In genomic region chr2:164136393-164136792, GRCm38 (mm10) we compare ENCODE assay signal across 11 mouse cellular contexts. TPM values are rescaled to one million over a fixed set of nuclear protein-coding genes. Genes with fewer than 3 reads are reported as not detected.
DNase-seq lines count a peak whose midpoint lies in the region; ATAC-seq and TF ChIP-seq lines count a peak whose summit lies in the region.
"Had no signal": no experiment of that assay in that cellular context is flagged by ENCODE, and none has a peak within 500 bp of the region (broad histone marks: within the 10 kb centered on the region; RNA-seq: fewer than 3 reads in every experiment).

No protein-coding gene starts in this region.

- WGBS in hindbrain, postnatal 0 days, result 29% methylated on average over 2 of the region's 2 CpGs
- 51% methylated on average over 2 of the region's 2 CpGs for WGBS in hindbrain, embryonic 10.5 days
- WGBS in midbrain, postnatal 0 days, result 15% methylated on average over 2 of the region's 2 CpGs
- WGBS in midbrain, embryonic 16.5 days, result 17% methylated on average over 2 of the region's 2 CpGs
- WGBS in thymus, adult 2 months, result 74% methylated on average over 2 of the region's 2 CpGs

- no peak for TF ChIP-seq POLR2A in thymus, adult 2 months (IDR thresholded peaks at IDR 0.05; ENCODE audit: control insufficient read depth, extremely low read depth, insufficient read depth, low read length, poor library complexity)

- peaks cover 5% of the 10 kb centered on the region; the same call in 1 of the 2 replicates for H3K4me1 ChIP-seq in hindbrain, postnatal 0 days (ENCODE audit: insufficient read depth, low read length)
- peaks cover 9% of the 10 kb centered on the region for H3K4me1 ChIP-seq in hindbrain, embryonic 10.5 days (replicated peaks)
- H3K4me1 ChIP-seq in midbrain, postnatal 0 days (ENCODE audit: insufficient read depth, low read length), result peaks cover 6% of the 10 kb centered on the region; the same call in 1 of the 2 replicates
- H3K4me1 ChIP-seq in midbrain, embryonic 16.5 days (ENCODE audit: control insufficient read depth, insufficient read depth, low read length), result peaks cover 16% of the 10 kb centered on the region; the same call in 1 of the 2 replicates
- no peaks in the 10 kb centered on the region for H3K4me1 ChIP-seq in thymus, adult 2 months (replicated peaks; ENCODE audit: control insufficient read depth, insufficient read depth, low read length)

- DNase-seq in cerebellum, adult 9-10 months, result peak; percentile 25
- DNase-seq in cerebellum, adult 9-11 months, result no peak
- DNase-seq in hindbrain, postnatal 0 days (ENCODE audit: low spot score), result no peak
- DNase-seq in hindbrain, embryonic 10.5 days (ENCODE audit: low spot score), result no peak
- no peak for DNase-seq in midbrain, postnatal 0 days (ENCODE audit: low spot score)
- DNase-seq in thymus, adult 2 months, result no peak
- DNase-seq in gastrocnemius, postnatal 25 days, result no peak
- DNase-seq: gastrocnemius, postnatal 36 days; left cerebral cortex, postnatal 4 days had no signal

- no peaks in the 10 kb centered on the region for H3K9me3 ChIP-seq in hindbrain, postnatal 0 days (ENCODE audit: low read length)
- no peaks in the 10 kb centered on the region for H3K9me3 ChIP-seq in hindbrain, embryonic 10.5 days
- H3K9me3 ChIP-seq in midbrain, postnatal 0 days (ENCODE audit: low read length), result no peaks in the 10 kb centered on the region
- no peaks in the 10 kb centered on the region for H3K9me3 ChIP-seq in midbrain, embryonic 16.5 days (replicated peaks; ENCODE audit: control insufficient read depth, low read length, poor library complexity, severe bottlenecking)

- no peak for ATAC-seq in hindbrain, postnatal 0 days
- ATAC-seq in midbrain, postnatal 0 days (ENCODE audit: low FRiP score), result no peak
- ATAC-seq in midbrain, embryonic 16.5 days, result no peak

- peak; percentile 36 for TF ChIP-seq CTCF in hindbrain, postnatal 0 days (IDR thresholded peaks at IDR 0.05; ENCODE audit: low read depth)
- TF ChIP-seq CTCF in midbrain, postnatal 0 days (IDR thresholded peaks at IDR 0.05), result peak; percentile 46
- TF ChIP-seq CTCF in thymus, adult 2 months (IDR thresholded peaks at IDR 0.05; ENCODE audit: borderline replicate concordance, control insufficient read depth, extremely low read depth, insufficient read depth, low read length, poor library complexity), result no peak

- H3K27ac ChIP-seq in hindbrain, postnatal 0 days, result no peak overlapping the region
- H3K27ac ChIP-seq in hindbrain, embryonic 10.5 days, result no peak overlapping the region
- no peak overlapping the region for H3K27ac ChIP-seq in midbrain, postnatal 0 days (ENCODE audit: low read depth, low read length)
- no peak overlapping the region for H3K27ac ChIP-seq in midbrain, embryonic 16.5 days (ENCODE audit: low read length)
- no peak overlapping the region for H3K27ac ChIP-seq in thymus, adult 2 months (ENCODE audit: control insufficient read depth, insufficient read depth, low read length)

- no peak overlapping the region for H3K4me2 ChIP-seq in hindbrain, postnatal 0 days (ENCODE audit: low read depth, low read length)
- H3K4me2 ChIP-seq in midbrain, postnatal 0 days (ENCODE audit: low read depth, low read length, poor library complexity, severe bottlenecking), result no peak overlapping the region
- no peak overlapping the region for H3K4me2 ChIP-seq in midbrain, embryonic 16.5 days (ENCODE audit: low read length)

- H3K36me3 ChIP-seq in hindbrain, postnatal 0 days (ENCODE audit: insufficient read depth, low read length), result peaks cover 3% of the 10 kb centered on the region; the same call in 1 of the 2 replicates
- peaks cover 28% of the 10 kb centered on the region for H3K36me3 ChIP-seq in hindbrain, embryonic 10.5 days
- no peaks in the 10 kb centered on the region for H3K36me3 ChIP-seq in midbrain, postnatal 0 days (ENCODE audit: insufficient read depth, low read length)
- no peaks in the 10 kb centered on the region for H3K36me3 ChIP-seq in midbrain, embryonic 16.5 days (ENCODE audit: control insufficient read depth, insufficient read depth, low read length)
- peaks cover 65% of the 10 kb centered on the region for H3K36me3 ChIP-seq in thymus, adult 2 months (ENCODE audit: control insufficient read depth, insufficient read depth, low read length)

- H3K9ac ChIP-seq in hindbrain, postnatal 0 days (replicated peaks; ENCODE audit: low read length), result no peak overlapping the region
- no peak overlapping the region for H3K9ac ChIP-seq in midbrain, postnatal 0 days (replicated peaks; ENCODE audit: low read length, poor library complexity, severe bottlenecking)
- H3K9ac ChIP-seq in midbrain, embryonic 16.5 days (ENCODE audit: low read depth, low read length), result no peak overlapping the region

- H3K4me3 ChIP-seq in hindbrain, postnatal 0 days (ENCODE audit: low read length), result no peak overlapping the region
- H3K4me3 ChIP-seq in hindbrain, embryonic 10.5 days, result no peak overlapping the region
- no peak overlapping the region for H3K4me3 ChIP-seq in midbrain, postnatal 0 days (ENCODE audit: low read depth, low read length)
- H3K4me3 ChIP-seq in midbrain, embryonic 16.5 days (ENCODE audit: low read depth, low read length), result no peak overlapping the region
- H3K4me3 ChIP-seq in thymus, adult 2 months (ENCODE audit: control insufficient read depth, insufficient read depth, low read length), result no peak overlapping the region

- no peaks in the 10 kb centered on the region for H3K27me3 ChIP-seq in hindbrain, postnatal 0 days (ENCODE audit: insufficient read depth, low read length)
- no peaks in the 10 kb centered on the region for H3K27me3 ChIP-seq in hindbrain, embryonic 10.5 days (ENCODE audit: insufficient read depth, poor library complexity, severe bottlenecking)
- H3K27me3 ChIP-seq in midbrain, postnatal 0 days (ENCODE audit: insufficient read depth, low read length), result no peaks in the 10 kb centered on the region
- no peaks in the 10 kb centered on the region for H3K27me3 ChIP-seq in midbrain, embryonic 16.5 days (ENCODE audit: control insufficient read depth, insufficient read depth, low read depth, low read length)
- H3K27me3 ChIP-seq in thymus, adult 2 months (ENCODE audit: control insufficient read depth, insufficient read depth, low read length), result no peaks in the 10 kb centered on the region

RNA-seq across cellular contexts. Expression of gene Kcns1, which starts 34.5 kb away (rescaled TPM):
- 12.7 and 15.8 TPM in 2 replicates for total RNA-seq in hindbrain, postnatal 0 days (2014; rRNA removed)
- polyA plus RNA-seq in hindbrain, postnatal 0 days (2015; fragmentation: Nextera tagmentation; extraction: Ambion mirVana), result 3.0 and 3.3 TPM in 2 replicates
- polyA plus RNA-seq in hindbrain, embryonic 10.5 days (2016; fragmentation: Nextera tagmentation; extraction: Ambion mirVana), result not detected in 2 replicates
- total RNA-seq in midbrain, postnatal 0 days (2014; rRNA removed), result 10.1 and 15.6 TPM in 2 replicates
- polyA plus RNA-seq in midbrain, postnatal 0 days (2015; fragmentation: Nextera tagmentation; extraction: Ambion mirVana), result 3.8 and 4.3 TPM in 2 replicates
- 1.9 and 3.9 TPM in 2 replicates for polyA plus RNA-seq in midbrain, embryonic 16.5 days (2015; fragmentation: Nextera tagmentation; extraction: Ambion mirVana)
- 0.07 TPM in 1 of 2 replicates, not detected in the other for polyA plus RNA-seq in thymus, adult 2 months (2012; rRNA removed)
- total RNA-seq in gastrocnemius, postnatal 25 days (2021), result 1 to 10 TPM in 1 of 2 experiments, under 1 TPM in 1; 0.90 to 1.4 TPM

RNA-seq across cellular contexts. Expression of gene Wfdc5, which starts 46.1 kb away (rescaled TPM):
- total RNA-seq in hindbrain, postnatal 0 days (2014; rRNA removed), result not detected in 2 replicates
- not detected in 2 replicates for polyA plus RNA-seq in hindbrain, postnatal 0 days (2015; fragmentation: Nextera tagmentation; extraction: Ambion mirVana)
- not detected in 2 replicates for polyA plus RNA-seq in hindbrain, embryonic 10.5 days (2016; fragmentation: Nextera tagmentation; extraction: Ambion mirVana)
- total RNA-seq in midbrain, postnatal 0 days (2014; rRNA removed), result not detected in 2 replicates
- not detected in 2 replicates for polyA plus RNA-seq in midbrain, postnatal 0 days (2015; fragmentation: Nextera tagmentation; extraction: Ambion mirVana)
- polyA plus RNA-seq in midbrain, embryonic 16.5 days (2015; fragmentation: Nextera tagmentation; extraction: Ambion mirVana), result not detected in 2 replicates
- 0.11 and 0.65 TPM in 2 replicates for polyA plus RNA-seq in thymus, adult 2 months (2012; rRNA removed)
- total RNA-seq in gastrocnemius, postnatal 25 days (2021), result not detected
- total RNA-seq: left cerebral cortex, postnatal 4 days had no signal
- polyA plus RNA-seq: neural tube, embryonic 11.5 days had no signal

RNA-seq across cellular contexts. Expression of gene Wfdc12, which starts 54.0 kb away (rescaled TPM):
- total RNA-seq in hindbrain, postnatal 0 days (2014; rRNA removed), result not detected in 2 replicates
- not detected in 2 replicates for polyA plus RNA-seq in hindbrain, postnatal 0 days (2015; fragmentation: Nextera tagmentation; extraction: Ambion mirVana)
- polyA plus RNA-seq in hindbrain, embryonic 10.5 days (2016; fragmentation: Nextera tagmentation; extraction: Ambion mirVana), result not detected in 2 replicates
- not detected in 2 replicates for total RNA-seq in midbrain, postnatal 0 days (2014; rRNA removed)
- polyA plus RNA-seq in midbrain, postnatal 0 days (2015; fragmentation: Nextera tagmentation; extraction: Ambion mirVana), result not detected in 2 replicates
- not detected in 2 replicates for polyA plus RNA-seq in midbrain, embryonic 16.5 days (2015; fragmentation: Nextera tagmentation; extraction: Ambion mirVana)
- polyA plus RNA-seq in thymus, adult 2 months (2012; rRNA removed), result 0.42 TPM in 1 of 2 replicates, not detected in the other
- total RNA-seq in gastrocnemius, postnatal 25 days (2021), result not detected
- total RNA-seq: gastrocnemius, postnatal 36 days; left cerebral cortex, postnatal 4 days had no signal
- polyA plus RNA-seq: neural tube, embryonic 11.5 days had no signal
